Mouse (Mus musculus) MEL (cell line): ENCODE results near the gene Srpx2. TPM values are rescaled to one million over a fixed set of nuclear protein-coding genes. Genes with fewer than 3 reads are reported as not detected.
A peak's percentile ranks its signal among the peaks of the same experiment; 100 is the strongest.

Experiments
- DNase-seq: peaks from one replicate; pipeline ENCODE4 v3.0.0; 2011; ENCODE audit warnings: low read depth, low spot score
- H3K27ac ChIP-seq: 2 replicates; pipeline ENCODE4 v1.5.1; 2012; ENCODE audit warnings: low read depth, mild to moderate bottlenecking, control low read depth, low read length, moderate library complexity; ENCODE audit not compliant: control insufficient read depth
- H3K27me3 ChIP-seq, 2 experiments: fragments of 150-350 bp in 1 of 2; sonication (generic) in 1 of 2; 2 replicates each; pipeline ENCODE4 v1.6.1; 2012; ENCODE audit warnings: low read length in 2 of 2, mild to moderate bottlenecking in 2 of 2, improper control_type of control experiment in 1 of 2, moderate library complexity in 1 of 2; ENCODE audit not compliant: insufficient read depth in 2 of 2, control insufficient read depth in 1 of 2
- H3K36me3 ChIP-seq, 2 experiments: 2 replicates each; pipeline ENCODE4 v1.6.1; 2012 to 2014; ENCODE audit warnings: low read length in 2 of 2, improper control_type of control experiment in 1 of 2, inconsistent platforms in 1 of 2, mild to moderate bottlenecking in 1 of 2; ENCODE audit not compliant: insufficient read depth in 2 of 2, control insufficient read depth in 1 of 2
- H3K4me1 ChIP-seq, 2 experiments: fragments of 150-350 bp in 1 of 2; sonication (generic) in 1 of 2; 2 replicates each; pipeline ENCODE4 v1.6.1; 2012; ENCODE audit warnings: low read length in 2 of 2, improper control_type of control experiment in 1 of 2, mild to moderate bottlenecking in 1 of 2; ENCODE audit not compliant: insufficient read depth in 2 of 2, control insufficient read depth in 1 of 2
- H3K4me3 ChIP-seq, 2 experiments: fragments of 150-350 bp in 1 of 2; sonication (generic) in 1 of 2; 2 replicates each; pipeline ENCODE4 v1.5.1; 2012; ENCODE audit warnings: low read depth in 2 of 2, low read length in 2 of 2, mild to moderate bottlenecking in 2 of 2, moderate library complexity in 2 of 2, control low read depth in 1 of 2, improper control_type of control experiment in 1 of 2; ENCODE audit not compliant: control insufficient read depth in 1 of 2, insufficient read depth in 1 of 2
- H3K79me2 ChIP-seq: 2 replicates; pipeline ENCODE4 v1.6.1; 2012; ENCODE audit warnings: mild to moderate bottlenecking, low read length, moderate library complexity; ENCODE audit not compliant: control insufficient read depth, poor library complexity, insufficient read depth
- H3K9ac ChIP-seq: 2 replicates; pipeline ENCODE4 v1.6.1; 2012; ENCODE audit warnings: low read depth, mild to moderate bottlenecking, control low read depth, low read length, moderate library complexity; ENCODE audit not compliant: control insufficient read depth, poor library complexity, severe bottlenecking
- H3K9me3 ChIP-seq: fragments of 150-350 bp; sonication (generic); replicated peaks from 2 replicates; pipeline ENCODE4 v1.6.1; 2012; ENCODE audit warnings: mild to moderate bottlenecking, low read length, improper control_type of control experiment, moderate library complexity; ENCODE audit not compliant: insufficient read depth
- BHLHE40 ChIP-seq: IDR thresholded peaks from 2 replicates; pipeline ENCODE4 v1.6.1; 2012; ENCODE audit warnings: low read depth, mild to moderate bottlenecking, inconsistent platforms, low read length, improper control_type of control experiment, borderline replicate concordance
- CHD1 ChIP-seq: IDR thresholded peaks from 2 replicates; pipeline ENCODE4 v1.6.1; 2012; ENCODE audit warnings: low read depth, mild to moderate bottlenecking, inconsistent platforms, low read length, improper control_type of control experiment
- CHD2 ChIP-seq: IDR thresholded peaks from 2 replicates; pipeline ENCODE4 v1.6.1; 2011; ENCODE audit warnings: low read length, improper control_type of control experiment
- CTCF ChIP-seq, 3 experiments: IDR thresholded peaks in 2 of 3; conservative IDR thresholded peaks in 1 of 3; 2 replicates each; pipeline ENCODE4 v1.5.1; 2011 to 2012; ENCODE audit warnings: low read length in 3 of 3, low read depth in 2 of 3, mild to moderate bottlenecking in 2 of 3, improper control_type of control experiment in 1 of 3, inconsistent platforms in 1 of 3, mixed read lengths in 1 of 3, moderate library complexity in 1 of 3; ENCODE audit not compliant: control insufficient read depth in 1 of 3, insufficient read depth in 1 of 3, poor library complexity in 1 of 3, severe bottlenecking in 1 of 3
- ELF1 ChIP-seq: IDR thresholded peaks from 2 replicates; pipeline ENCODE4 v1.6.1; 2014; ENCODE audit warnings: low read depth, mild to moderate bottlenecking, inconsistent platforms, low read length, improper control_type of control experiment, moderate library complexity
- EP300 ChIP-seq, 2 experiments: IDR thresholded peaks; 2 replicates each; pipeline ENCODE4 v1.6.1; 2011; ENCODE audit warnings: improper control_type of control experiment in 2 of 2, low read length in 2 of 2, low read depth in 1 of 2, mild to moderate bottlenecking in 1 of 2
- ETS1 ChIP-seq: IDR thresholded peaks from 2 replicates; pipeline ENCODE4 v1.6.1; 2012; ENCODE audit warnings: low read depth, mild to moderate bottlenecking, inconsistent platforms, low read length, improper control_type of control experiment, moderate library complexity
- JUND ChIP-seq: IDR thresholded peaks from 2 replicates; pipeline ENCODE4 v1.6.1; 2011; ENCODE audit warnings: low read depth, mild to moderate bottlenecking, improper control_type of control experiment, low read length
- MAX ChIP-seq: IDR thresholded peaks from 2 replicates; pipeline ENCODE4 v1.6.1; 2011; ENCODE audit warnings: low read length, improper control_type of control experiment
- MXI1 ChIP-seq: IDR thresholded peaks from 2 replicates; pipeline ENCODE4 v1.6.1; 2011; ENCODE audit warnings: mild to moderate bottlenecking, low read depth, low read length, improper control_type of control experiment
- MYC ChIP-seq: IDR thresholded peaks from 2 replicates; pipeline ENCODE4 v1.6.1; 2011; ENCODE audit warnings: low read depth, mild to moderate bottlenecking, low read length, improper control_type of control experiment, moderate library complexity
- NELFE ChIP-seq: IDR thresholded peaks from 2 replicates; pipeline ENCODE4 v1.6.1; 2011; ENCODE audit warnings: low read depth, low read length, improper control_type of control experiment
- POLR2AphosphoS5 ChIP-seq: IDR thresholded peaks from 2 replicates; pipeline ENCODE4 v1.6.1; 2012; ENCODE audit warnings: low read depth, borderline replicate concordance, mild to moderate bottlenecking, inconsistent platforms, low read length, moderate library complexity, mixed read lengths
- RAD21 ChIP-seq: IDR thresholded peaks from 2 replicates; pipeline ENCODE4 v1.6.1; 2011; ENCODE audit warnings: mild to moderate bottlenecking, low read depth, low read length, improper control_type of control experiment
- RCOR1 ChIP-seq: IDR thresholded peaks from 2 replicates; pipeline ENCODE4 v1.6.1; 2012; ENCODE audit warnings: low read depth, mild to moderate bottlenecking, inconsistent platforms, low read length, improper control_type of control experiment
- SMC3 ChIP-seq: IDR thresholded peaks from 2 replicates; pipeline ENCODE4 v1.6.1; 2011; ENCODE audit warnings: low read depth, low read length, improper control_type of control experiment
- TBP ChIP-seq: IDR thresholded peaks from 2 replicates; pipeline ENCODE4 v1.8.0; 2011; ENCODE audit warnings: low read depth, low read length, improper control_type of control experiment
- UBTF ChIP-seq: IDR thresholded peaks from 2 replicates; pipeline ENCODE4 v1.6.1; 2012; ENCODE audit warnings: low read depth, mild to moderate bottlenecking, inconsistent platforms, low read length, improper control_type of control experiment, moderate library complexity, borderline replicate concordance; ENCODE audit not compliant: insufficient read depth
- USF1 ChIP-seq: IDR thresholded peaks from 2 replicates; pipeline ENCODE4 v1.6.1; 2014; ENCODE audit warnings: low read depth, mild to moderate bottlenecking, inconsistent platforms, low read length, improper control_type of control experiment, moderate library complexity
- USF2 ChIP-seq, 2 experiments: IDR thresholded peaks; 2 replicates each; pipeline ENCODE4 v1.6.1; 2011 to 2012; ENCODE audit warnings: improper control_type of control experiment in 2 of 2, low read length in 2 of 2, borderline replicate concordance in 1 of 2, inconsistent platforms in 1 of 2, low read depth in 1 of 2, mild to moderate bottlenecking in 1 of 2; ENCODE audit not compliant: insufficient read depth in 1 of 2
- ZC3H11A ChIP-seq: IDR thresholded peaks from 2 replicates; pipeline ENCODE4 v1.6.1; 2012; ENCODE audit warnings: low read depth, mild to moderate bottlenecking, inconsistent platforms, low read length, improper control_type of control experiment
- polyA plus RNA-seq, 2 experiments: library from polyadenylated mRNA; stranded (reverse) in 1 of 2; unstranded in 1 of 2; fragments of >175 nt in 1 of 2; fragments of >200 nt in 1 of 2; gene quantifications; 2 replicates each; pipeline versions ENCODE4 v1.2.1 to v1.2.4; 2012; ENCODE audit warnings: low replicate concordance in 2 of 2, low read depth in 1 of 2; ENCODE audit not compliant: insufficient read length in 2 of 2, insufficient read depth in 1 of 2, missing spikeins in 1 of 2
- total RNA-seq: library from RNA; depleted of rRNA; stranded (reverse); fragments of 300-350 nt; gene quantifications from 2 replicates; pipeline ENCODE4 v1.2.3, GENCODE M21; 2012; rRNA removed

Gene Srpx2
- total RNA-seq (not detected in 2 replicates), polyA plus RNA-seq (not detected)

DNA sequence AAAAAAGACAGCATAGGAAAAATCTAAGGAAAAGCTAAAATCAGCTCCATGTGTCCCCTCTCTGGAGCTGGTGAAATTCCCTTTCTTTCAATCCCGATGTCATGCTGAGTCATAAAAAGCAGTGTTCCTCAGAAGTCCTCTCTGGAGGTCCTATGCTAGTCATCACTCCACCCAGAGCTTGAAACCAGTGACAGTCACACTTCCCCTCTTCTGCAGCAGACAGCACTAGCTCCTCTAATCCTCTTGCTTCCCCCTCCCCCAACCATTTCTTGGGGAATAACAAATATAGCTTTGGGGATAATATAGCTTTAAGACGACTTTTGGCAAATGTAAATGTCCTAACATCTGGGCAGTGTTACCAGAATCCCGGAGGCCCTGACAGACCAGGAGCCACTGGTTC is at the start of gene Srpx2:
Gene Srpx2 (plus strand): TSS at position 166 of the 400 bp plus-strand sequence.
- Histone ChIP-seq H3K27ac (no peak within 1 kb of the TSS), H3K27me3 (peaks cover 4 to 10% of the 10 kb centered on the region in 2 experiments), H3K4me3 (no peak within 1 kb of the TSS), H3K4me1 (no peaks in the 10 kb centered on the region), H3K36me3 (no peaks in the 10 kb centered on the region), H3K79me2 (no peaks in the 10 kb centered on the region), H3K9me3 (no peaks in the 10 kb centered on the region)
- DNase-seq: no peak
- no peak for TF ChIP-seq USF2 (IDR thresholded peaks at IDR 0.05; ENCODE audit: borderline replicate concordance in 1 of 2, insufficient read depth in 1 of 2, low read depth in 1 of 2, low read length in 2 of 2)
- no peak for TF ChIP-seq UBTF
- no peak for TF ChIP-seq BHLHE40
- TF ChIP-seq NELFE: no peak
- no peak for TF ChIP-seq JUND
- TF ChIP-seq POLR2AphosphoS5: no peak
- TF ChIP-seq CHD1: no peak
- TF ChIP-seq USF1: no peak
- TF ChIP-seq ELF1: no peak
- TF ChIP-seq, all 39 proteins: peak for 0
- H3K9ac ChIP-seq: no peak within 1 kb of the TSS

DNA sequence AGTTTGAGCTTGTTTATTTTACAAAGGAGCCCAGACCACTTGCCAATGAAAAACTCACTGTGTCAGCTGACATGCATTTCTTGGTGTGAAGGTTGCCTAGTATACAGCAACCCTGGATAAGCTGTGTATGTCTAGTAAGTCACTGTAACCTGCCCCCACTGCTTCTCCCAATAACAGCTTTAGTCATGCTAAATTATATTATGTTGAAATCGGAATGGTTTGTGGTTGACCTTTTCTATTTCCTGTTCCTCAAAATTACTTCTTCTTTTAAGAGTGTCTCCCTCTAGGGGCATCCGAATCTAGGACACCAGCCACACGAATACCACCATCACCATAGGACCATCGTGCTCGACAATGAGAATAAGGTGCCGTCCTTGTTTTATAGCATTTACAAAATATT is 38.5 kb upstream of the Srpx2 start:
- H3K4me3 ChIP-seq: no peak overlapping the region
- H3K9ac ChIP-seq: no peak overlapping the region
- no peak for TF ChIP-seq TBP
- TF ChIP-seq CTCF (IDR thresholded peaks at IDR 0.05 in 2 of 3, conservative IDR thresholded peaks at IDR 0.05 in 1 of 3; ENCODE audit: control insufficient read depth in 1 of 3, insufficient read depth in 1 of 3, low read depth in 2 of 3, low read length in 3 of 3, poor library complexity in 1 of 3, severe bottlenecking in 1 of 3): peak in 1 of 3 experiments; percentile 50; a peak in 2 of 6 replicates
- no peak; the same call in 1 of the 2 replicates for TF ChIP-seq SMC3
- no peak for TF ChIP-seq CHD2
- TF ChIP-seq MXI1: no peak
- TF ChIP-seq MAX: no peak
- TF ChIP-seq EP300 (IDR thresholded peaks at IDR 0.05; ENCODE audit: low read depth in 1 of 2, low read length in 2 of 2): peak in 1 of 2 experiments; percentile 74; a peak in 2 of 4 replicates
- peak; percentile 11 for TF ChIP-seq RAD21
- 0 out of 2 replicates have a peak, but pooled peaks have one; percentile 19 for TF ChIP-seq RCOR1
- TF ChIP-seq MYC: no peak
- no peak for TF ChIP-seq USF1
- no peak for TF ChIP-seq POLR2AphosphoS5
- 0 out of 2 replicates have a peak, but pooled peaks have one; percentile 4 for TF ChIP-seq ETS1
- TF ChIP-seq ZC3H11A: no peak
- TF ChIP-seq, all 39 proteins: peak for 5
- no peaks in the 10 kb centered on the region for H3K9me3 ChIP-seq
- peaks cover 0 to 4% of the 10 kb centered on the region in 2 experiments; a peak in 1 of 4 replicates for H3K4me1 ChIP-seq
- DNase-seq: peak; percentile 76
- H3K27ac ChIP-seq: no peak overlapping the region
- H3K79me2 ChIP-seq: no peaks in the 10 kb centered on the region
- peaks cover 0 to 2% of the 10 kb centered on the region in 2 experiments; a peak in 1 of 4 replicates for H3K27me3 ChIP-seq
- peaks cover 0 to 5% of the 10 kb centered on the region in 2 experiments; a peak in 2 of 4 replicates for H3K36me3 ChIP-seq
